Mouse (Mus musculus): ENCODE results near the gene Crhr2. TPM values are rescaled to one million over a fixed set of nuclear protein-coding genes. Genes with fewer than 3 reads are reported as not detected.

Crhr2 gene
- total and polyA plus RNA-seq, 2 experiments from 2014 or later, result 10.8 to 24.4 TPM

DNA sequence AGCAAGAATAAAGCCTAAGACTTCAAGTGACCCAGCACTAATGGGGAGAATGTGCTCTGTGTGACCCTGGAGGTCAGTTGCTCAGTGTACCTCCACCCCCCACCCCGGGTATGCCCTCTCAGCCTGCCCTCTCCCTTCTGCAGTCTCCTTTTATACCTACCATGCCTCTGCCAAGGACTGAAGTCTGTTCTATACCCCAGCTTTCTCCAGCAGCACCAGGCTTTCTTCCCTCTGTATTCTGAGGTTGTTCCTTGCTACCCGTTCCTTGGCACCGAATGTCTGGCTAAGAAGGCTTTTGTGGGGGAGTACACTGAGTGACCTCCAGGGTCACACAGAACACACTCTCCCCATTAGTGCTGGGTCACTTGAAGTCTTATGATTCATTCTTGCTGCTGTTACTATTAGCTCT, 41.1 kb upstream of the Crhr2 start:
- Histone ChIP-seq H3K27ac (ENCODE audit: low read depth) (no peak overlapping the region), H3K36me3 (replicated peaks; ENCODE audit: control insufficient read depth, insufficient read depth, low read length) (no peaks in the 10 kb centered on the region), H3K27me3 (ENCODE audit: control insufficient read depth, insufficient read depth, low read length) (no peaks in the 10 kb centered on the region), H3K4me2 (ENCODE audit: low read depth, low read length) (no peak overlapping the region), H3K9me3 (replicated peaks; ENCODE audit: control insufficient read depth, low read length) (no peaks in the 10 kb centered on the region), H3K4me1 (ENCODE audit: control insufficient read depth, insufficient read depth) (no peaks in the 10 kb centered on the region), H3K9ac (replicated peaks; ENCODE audit: low read depth, low read length) (no peak overlapping the region), H3K4me3 (ENCODE audit: low read depth, low read length) (no peak overlapping the region)
- DNase-seq (ENCODE audit: low spot score), result no peak
- ATAC-seq (ENCODE audit: insufficient read depth, low read depth), result no peak
- 52% methylated on average over 3 of the region's 3 CpGs for WGBS
- TF ChIP-seq CTCF (IDR thresholded peaks at IDR 0.05; ENCODE audit: low read depth), result no peak

DNA sequence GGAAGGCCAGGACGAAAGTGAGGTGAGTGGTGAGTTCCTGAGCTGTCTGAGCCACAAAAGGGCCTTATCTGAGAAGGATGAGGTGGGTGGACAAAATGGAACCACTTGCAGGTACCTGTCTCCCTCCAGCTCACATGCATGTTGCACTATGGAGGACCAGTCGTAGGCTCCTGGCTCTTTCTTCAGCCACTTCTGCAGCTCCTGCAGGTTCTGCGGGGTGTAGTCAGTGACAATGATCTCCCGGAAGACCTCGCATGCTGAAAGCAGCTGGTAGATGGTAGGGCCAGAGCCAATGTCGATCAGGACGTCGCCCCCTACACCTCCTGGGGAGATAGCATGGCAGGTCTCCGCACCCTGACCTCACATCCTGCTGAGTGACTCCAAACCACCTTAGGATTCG, 40.4 kb upstream of the Crhr2 start:
- WGBS, result 57% methylated on average over 10 of the region's 10 CpGs
- Histone ChIP-seq H3K4me3 (ENCODE audit: low read depth, low read length) (no peak overlapping the region), H3K4me1 (ENCODE audit: control insufficient read depth, insufficient read depth) (no peaks in the 10 kb centered on the region), H3K4me2 (ENCODE audit: low read depth, low read length) (no peak overlapping the region), H3K36me3 (replicated peaks; ENCODE audit: control insufficient read depth, insufficient read depth, low read length) (no peaks in the 10 kb centered on the region), H3K27ac (ENCODE audit: low read depth) (no peak overlapping the region), H3K9me3 (replicated peaks; ENCODE audit: control insufficient read depth, low read length) (no peaks in the 10 kb centered on the region), H3K27me3 (ENCODE audit: control insufficient read depth, insufficient read depth, low read length) (no peaks in the 10 kb centered on the region), H3K9ac (replicated peaks; ENCODE audit: low read depth, low read length) (no peak overlapping the region)
- DNase-seq (ENCODE audit: low spot score) (no peak), ATAC-seq (ENCODE audit: insufficient read depth, low read depth) (no peak)
- TF ChIP-seq EP300 (IDR thresholded peaks at IDR 0.05; ENCODE audit: low read depth) (no peak), CTCF (IDR thresholded peaks at IDR 0.05; ENCODE audit: low read depth) (no peak)

DNA sequence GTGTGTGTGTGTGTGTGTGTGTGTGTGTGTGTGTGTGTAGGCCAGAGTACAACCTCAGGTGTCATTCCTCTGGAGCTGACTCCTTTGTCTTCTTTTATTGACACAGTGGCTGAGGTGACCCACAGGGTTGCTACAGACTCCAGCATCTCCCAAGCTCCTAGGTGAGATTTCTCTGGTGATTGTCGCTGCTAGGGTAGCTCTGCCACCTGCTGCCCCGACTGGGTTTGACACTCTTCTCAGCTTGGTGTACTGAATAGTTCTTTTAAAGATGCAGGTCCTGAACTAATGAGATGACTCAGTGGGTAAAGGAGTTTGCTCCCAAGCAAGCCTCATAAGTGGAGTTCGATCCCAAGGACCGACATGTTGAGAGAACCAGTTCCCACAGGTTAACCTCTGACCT, 38.8 kb upstream of the Crhr2 start:
- Histone ChIP-seq H3K4me3 (ENCODE audit: low read depth, low read length) (no peak overlapping the region), H3K4me2 (ENCODE audit: low read depth, low read length) (no peak overlapping the region)
- WGBS, result 53% methylated on average over 4 of the region's 4 CpGs

GRCm38 (mm10) chr6:55169818-55170217, 37.0 kb upstream of the Crhr2 start:
- Histone ChIP-seq H3K27me3 (ENCODE audit: control insufficient read depth, insufficient read depth, low read length) (no peaks in the 10 kb centered on the region), H3K4me3 (ENCODE audit: low read depth, low read length) (no peak overlapping the region), H3K9ac (replicated peaks; ENCODE audit: low read depth, low read length) (no peak overlapping the region), H3K27ac (ENCODE audit: low read depth) (no peak overlapping the region), H3K9me3 (replicated peaks; ENCODE audit: control insufficient read depth, low read length) (no peaks in the 10 kb centered on the region), H3K4me1 (ENCODE audit: control insufficient read depth, insufficient read depth) (no peaks in the 10 kb centered on the region), H3K4me2 (ENCODE audit: low read depth, low read length) (no peak overlapping the region), H3K36me3 (replicated peaks; ENCODE audit: control insufficient read depth, insufficient read depth, low read length) (no peaks in the 10 kb centered on the region)
- WGBS, result 72% methylated on average over 5 of the region's 5 CpGs
- DNase-seq (ENCODE audit: low spot score) (no peak), ATAC-seq (ENCODE audit: insufficient read depth, low read depth) (no peak)
- TF ChIP-seq CTCF (IDR thresholded peaks at IDR 0.05; ENCODE audit: low read depth), result no peak
- TF ChIP-seq EP300 (IDR thresholded peaks at IDR 0.05; ENCODE audit: low read depth), result no peak

More for the DNA sequence above, 38.8 kb upstream of the Crhr2 start:
- H3K9ac ChIP-seq (replicated peaks; ENCODE audit: low read depth, low read length), result no peak overlapping the region
- H3K27me3 ChIP-seq (ENCODE audit: control insufficient read depth, insufficient read depth, low read length), result no peaks in the 10 kb centered on the region
- no peaks in the 10 kb centered on the region for H3K9me3 ChIP-seq (replicated peaks; ENCODE audit: control insufficient read depth, low read length)
- ATAC-seq (ENCODE audit: insufficient read depth, low read depth) (no peak), DNase-seq (ENCODE audit: low spot score) (no peak)
- H3K36me3 ChIP-seq (replicated peaks; ENCODE audit: control insufficient read depth, insufficient read depth, low read length), result no peaks in the 10 kb centered on the region
- no peaks in the 10 kb centered on the region for H3K4me1 ChIP-seq (ENCODE audit: control insufficient read depth, insufficient read depth)
- H3K27ac ChIP-seq (ENCODE audit: low read depth), result no peak overlapping the region
- TF ChIP-seq CTCF (IDR thresholded peaks at IDR 0.05; ENCODE audit: low read depth) (0 out of 2 replicates have a peak, but pooled peaks have one; percentile 11), EP300 (IDR thresholded peaks at IDR 0.05; ENCODE audit: low read depth) (no peak)

DNA sequence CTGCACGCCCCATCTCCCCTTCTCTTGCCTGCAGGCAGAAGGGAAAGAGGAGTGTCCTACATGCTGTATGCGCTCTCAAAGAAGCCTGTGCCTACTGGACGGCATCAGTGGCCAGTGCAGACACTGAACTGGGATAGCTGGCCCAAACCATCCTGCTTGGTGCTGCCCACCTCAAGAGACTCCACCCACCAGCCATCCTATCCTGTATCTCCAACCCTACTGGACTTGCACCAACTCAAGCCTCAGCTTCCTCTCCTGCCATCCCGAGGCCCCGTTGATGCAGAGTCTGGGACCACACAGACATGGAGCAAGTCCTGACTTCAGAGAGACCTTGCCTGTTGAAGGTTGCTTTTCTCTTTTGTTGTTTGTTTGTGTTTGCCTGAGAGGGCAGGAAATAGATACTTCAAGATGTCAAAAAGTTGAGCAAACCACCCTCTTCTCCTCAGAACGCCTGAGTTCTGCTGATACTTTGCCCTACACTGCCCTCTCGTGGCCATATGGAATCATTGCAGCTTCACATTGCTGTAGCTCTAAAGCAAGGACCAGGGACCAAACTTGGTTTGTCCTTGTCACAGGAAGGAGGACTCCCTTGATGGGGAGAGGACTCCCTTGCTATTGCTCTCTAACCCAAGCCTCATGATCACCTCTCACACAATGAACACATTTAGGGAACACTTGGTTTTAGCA, 34.1 kb upstream of the Crhr2 start:
- no peak overlapping the region for H3K9ac ChIP-seq (replicated peaks; ENCODE audit: low read depth, low read length)
- no peaks in the 10 kb centered on the region for H3K36me3 ChIP-seq (replicated peaks; ENCODE audit: control insufficient read depth, insufficient read depth, low read length)
- H3K4me1 ChIP-seq (ENCODE audit: control insufficient read depth, insufficient read depth), result no peaks in the 10 kb centered on the region
- ATAC-seq (ENCODE audit: insufficient read depth, low read depth), result no peak
- DNase-seq (ENCODE audit: low spot score), result peak; percentile 25
- no peak for TF ChIP-seq EP300 (IDR thresholded peaks at IDR 0.05; ENCODE audit: low read depth)
- peak; percentile 96 for TF ChIP-seq CTCF (IDR thresholded peaks at IDR 0.05; ENCODE audit: low read depth)
- 0 out of 2 replicates have a peak, but pooled peaks cover 3% of the 10 kb centered on the region for H3K27me3 ChIP-seq (ENCODE audit: control insufficient read depth, insufficient read depth, low read length)
- no peaks in the 10 kb centered on the region for H3K9me3 ChIP-seq (replicated peaks; ENCODE audit: control insufficient read depth, low read length)
- 55% methylated on average over 7 of the region's 7 CpGs for WGBS
- no peak overlapping the region for H3K4me2 ChIP-seq (ENCODE audit: low read depth, low read length)
- no peak overlapping the region for H3K27ac ChIP-seq (ENCODE audit: low read depth)
- no peak overlapping the region for H3K4me3 ChIP-seq (ENCODE audit: low read depth, low read length)

All from heart, postnatal 0 days (tissue).